Mouse (Mus musculus): ENCODE measurements around the gene Tbc1d13. TPM values are rescaled to one million over a fixed set of nuclear protein-coding genes. Genes with fewer than 3 reads are reported as not detected.

The Tbc1d13 gene
- total and polyA plus RNA-seq, 3 experiments = 25.9 to 36.8 (median 32.1) TPM

DNA sequence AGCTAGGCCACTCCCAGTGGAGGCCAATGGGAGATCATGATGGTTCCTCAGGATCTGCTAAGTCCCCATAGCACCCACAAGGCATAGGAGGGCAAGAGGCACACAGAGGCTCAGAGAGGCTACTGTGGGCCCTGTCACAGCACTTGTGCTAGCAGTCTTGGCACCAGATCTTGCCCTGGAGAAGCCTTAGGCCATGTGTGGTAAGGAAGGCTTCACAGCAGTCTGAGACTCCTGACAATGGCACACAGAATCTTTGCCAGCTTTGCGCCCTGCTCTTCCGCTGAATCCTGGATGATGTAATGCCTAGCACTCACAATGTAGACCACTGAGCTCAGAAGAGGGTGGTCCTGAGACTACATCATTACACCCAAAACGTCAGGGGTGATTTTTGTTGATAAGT, 61.1 kb downstream of the Tbc1d13 start:
- H3K4me2 ChIP-seq (ENCODE audit: insufficient read depth, low read depth, poor library complexity, severe bottlenecking) = no peak overlapping the region
- dilution Hi-C loops (cut with MboI; ENCODE audit: extremely low pct_ligation_motif_present, extremely low pct_unique_long_range_greater_than_20kb, low sequenced_read_pairs) = no loop called here
- H3K9ac ChIP-seq (ENCODE audit: insufficient read depth, low read depth) = no peak overlapping the region
- no peaks in the 10 kb centered on the region for H3K79me2 ChIP-seq (replicated peaks; ENCODE audit: control insufficient read depth, extremely low read depth, insufficient read depth, poor library complexity, severe bottlenecking)
- peaks cover 0 to 14% of the 10 kb centered on the region in 2 experiments for H3K36me3 ChIP-seq (replicated peaks in 1 of 2; ENCODE audit: control insufficient read depth in 1 of 2, insufficient read depth in 1 of 2, low read length in 1 of 2)
- H3K4me3 ChIP-seq (replicated peaks in 1 of 3; ENCODE audit: low read depth in 2 of 3, low read length in 2 of 3, poor library complexity in 1 of 3) = no peak overlapping the region
- in situ Hi-C loops (cut with MboI; ENCODE audit: low pct_ligation_motif_present, low pct_unique_long_range_greater_than_20kb, low sequenced_read_pairs) = no loop called here
- peaks cover 0 to 7% of the 10 kb centered on the region in 2 experiments; a peak in 2 of 4 replicates for H3K4me1 ChIP-seq (ENCODE audit: control insufficient read depth in 1 of 2, insufficient read depth in 2 of 2)
- no peak for TF ChIP-seq TCF12 (IDR thresholded peaks at IDR 0.05; ENCODE audit: low read depth, low read length)
- no peaks in the 10 kb centered on the region for H3K27me3 ChIP-seq (replicated peaks)
- H3K27ac ChIP-seq (ENCODE audit: insufficient read depth, low read depth) = no peak overlapping the region
- no peak for DNase-seq (ENCODE audit: extremely low read depth)
- peaks cover 4% of the 10 kb centered on the region for H3K9me3 ChIP-seq (replicated peaks; ENCODE audit: low read length)

DNA sequence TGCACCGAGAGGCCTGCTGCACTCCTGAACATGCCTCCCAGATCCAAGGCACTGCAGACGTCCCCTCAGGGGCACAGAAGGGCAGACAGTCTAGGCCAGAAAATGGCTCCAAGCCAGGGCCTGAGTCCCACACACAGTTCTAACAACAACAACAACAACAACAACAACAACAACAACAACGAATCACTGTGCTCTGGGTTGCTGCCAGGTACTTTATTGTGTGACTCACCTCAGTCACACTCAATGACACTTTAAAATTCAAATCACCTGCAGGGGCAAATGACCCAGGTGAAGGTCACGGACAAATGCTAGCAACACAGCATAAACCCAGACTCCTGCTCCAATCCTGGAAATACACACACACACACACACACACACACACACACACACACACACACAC, 64.5 kb downstream of the Tbc1d13 start:
- TF ChIP-seq BHLHE40 (IDR thresholded peaks at IDR 0.05; ENCODE audit: low read depth, low read length) = no peak
- no peak for TF ChIP-seq MXI1 (IDR thresholded peaks at IDR 0.05; ENCODE audit: low read depth, low read length)
- no peak for TF ChIP-seq MAZ (IDR thresholded peaks at IDR 0.05; ENCODE audit: low read depth, low read length)
- TF ChIP-seq UBTF (IDR thresholded peaks at IDR 0.05; ENCODE audit: low read depth, low read length) = no peak
- H3K27me3 ChIP-seq (replicated peaks) = no peaks in the 10 kb centered on the region
- DNase-seq (ENCODE audit: extremely low read depth) = no peak
- in situ Hi-C loops (cut with MboI; ENCODE audit: low pct_ligation_motif_present, low pct_unique_long_range_greater_than_20kb, low sequenced_read_pairs) (no loop called here), dilution Hi-C loops (cut with MboI; ENCODE audit: extremely low pct_ligation_motif_present, extremely low pct_unique_long_range_greater_than_20kb, low sequenced_read_pairs) (no loop called here)
- no peaks in the 10 kb centered on the region for H3K79me2 ChIP-seq (replicated peaks; ENCODE audit: control insufficient read depth, extremely low read depth, insufficient read depth, poor library complexity, severe bottlenecking)
- H3K36me3 ChIP-seq (replicated peaks in 1 of 2; ENCODE audit: control insufficient read depth in 1 of 2, insufficient read depth in 1 of 2, low read length in 1 of 2) = peaks cover 0 to 5% of the 10 kb centered on the region in 2 experiments
- H3K4me1 ChIP-seq (ENCODE audit: control insufficient read depth in 1 of 2, insufficient read depth in 2 of 2) = peaks cover 0 to 4% of the 10 kb centered on the region in 2 experiments; a peak in 1 of 4 replicates
- H3K9ac ChIP-seq (ENCODE audit: insufficient read depth, low read depth) = no peak overlapping the region
- no peaks in the 10 kb centered on the region for H3K9me3 ChIP-seq (replicated peaks; ENCODE audit: low read length)
- no peak overlapping the region for H3K27ac ChIP-seq (ENCODE audit: insufficient read depth, low read depth)
- no peak overlapping the region for H3K4me2 ChIP-seq (ENCODE audit: insufficient read depth, low read depth, poor library complexity, severe bottlenecking)
- H3K4me3 ChIP-seq (replicated peaks in 1 of 3; ENCODE audit: low read depth in 2 of 3, low read length in 2 of 3, poor library complexity in 1 of 3) = no peak overlapping the region

GRCm38 (mm10) chr2:30199984-30200383, 66.4 kb downstream of the Tbc1d13 start:
- H3K9me3 ChIP-seq (replicated peaks; ENCODE audit: low read length) = no peaks in the 10 kb centered on the region
- DNase-seq (ENCODE audit: extremely low read depth) = no peak
- no peak overlapping the region for H3K4me2 ChIP-seq (ENCODE audit: insufficient read depth, low read depth, poor library complexity, severe bottlenecking)
- dilution Hi-C loops (cut with MboI; ENCODE audit: extremely low pct_ligation_motif_present, extremely low pct_unique_long_range_greater_than_20kb, low sequenced_read_pairs) = no loop called here
- no peak overlapping the region for H3K9ac ChIP-seq (ENCODE audit: insufficient read depth, low read depth)
- H3K79me2 ChIP-seq (replicated peaks; ENCODE audit: control insufficient read depth, extremely low read depth, insufficient read depth, poor library complexity, severe bottlenecking) = no peaks in the 10 kb centered on the region
- H3K4me1 ChIP-seq (ENCODE audit: control insufficient read depth in 1 of 2, insufficient read depth in 2 of 2) = peaks cover 4 to 9% of the 10 kb centered on the region in 2 experiments; a peak in 3 of 4 replicates
- in situ Hi-C loops (cut with MboI; ENCODE audit: low pct_ligation_motif_present, low pct_unique_long_range_greater_than_20kb, low sequenced_read_pairs) = no loop called here
- no peaks in the 10 kb centered on the region for H3K27me3 ChIP-seq (replicated peaks)
- H3K36me3 ChIP-seq (replicated peaks in 1 of 2; ENCODE audit: control insufficient read depth in 1 of 2, insufficient read depth in 1 of 2, low read length in 1 of 2) = peaks cover 0 to 4% of the 10 kb centered on the region in 2 experiments
- H3K4me3 ChIP-seq (replicated peaks in 1 of 3; ENCODE audit: low read depth in 2 of 3, low read length in 2 of 3, poor library complexity in 1 of 3) = no peak overlapping the region
- H3K27ac ChIP-seq (ENCODE audit: insufficient read depth, low read depth) = no peak overlapping the region
- TF ChIP-seq ELF1 (IDR thresholded peaks at IDR 0.05; ENCODE audit: low read depth, low read length) (no peak), TCF12 (IDR thresholded peaks at IDR 0.05; ENCODE audit: low read depth, low read length) (no peak), EP300 (IDR thresholded peaks at IDR 0.05; ENCODE audit: low read length) (no peak), HCFC1 (IDR thresholded peaks at IDR 0.05; ENCODE audit: low read depth, low read length) (no peak), JUND (conservative IDR thresholded peaks at IDR 0.05; ENCODE audit: low read depth, low read length) (no peak), MAX (IDR thresholded peaks at IDR 0.05; ENCODE audit: low read length) (no peak), POLR2AphosphoS2 (IDR thresholded peaks at IDR 0.05; ENCODE audit: low read depth, low read length) (no peak), E2F4 (IDR thresholded peaks at IDR 0.05; ENCODE audit: insufficient replicate concordance, low read depth, low read length) (no peak), USF1 (IDR thresholded peaks at IDR 0.05; ENCODE audit: low read depth, low read length) (no peak), BHLHE40 (IDR thresholded peaks at IDR 0.05; ENCODE audit: low read depth, low read length) (no peak)
